Mouse (Mus musculus): ENCODE results near the gene Hoxa2.

DNA sequence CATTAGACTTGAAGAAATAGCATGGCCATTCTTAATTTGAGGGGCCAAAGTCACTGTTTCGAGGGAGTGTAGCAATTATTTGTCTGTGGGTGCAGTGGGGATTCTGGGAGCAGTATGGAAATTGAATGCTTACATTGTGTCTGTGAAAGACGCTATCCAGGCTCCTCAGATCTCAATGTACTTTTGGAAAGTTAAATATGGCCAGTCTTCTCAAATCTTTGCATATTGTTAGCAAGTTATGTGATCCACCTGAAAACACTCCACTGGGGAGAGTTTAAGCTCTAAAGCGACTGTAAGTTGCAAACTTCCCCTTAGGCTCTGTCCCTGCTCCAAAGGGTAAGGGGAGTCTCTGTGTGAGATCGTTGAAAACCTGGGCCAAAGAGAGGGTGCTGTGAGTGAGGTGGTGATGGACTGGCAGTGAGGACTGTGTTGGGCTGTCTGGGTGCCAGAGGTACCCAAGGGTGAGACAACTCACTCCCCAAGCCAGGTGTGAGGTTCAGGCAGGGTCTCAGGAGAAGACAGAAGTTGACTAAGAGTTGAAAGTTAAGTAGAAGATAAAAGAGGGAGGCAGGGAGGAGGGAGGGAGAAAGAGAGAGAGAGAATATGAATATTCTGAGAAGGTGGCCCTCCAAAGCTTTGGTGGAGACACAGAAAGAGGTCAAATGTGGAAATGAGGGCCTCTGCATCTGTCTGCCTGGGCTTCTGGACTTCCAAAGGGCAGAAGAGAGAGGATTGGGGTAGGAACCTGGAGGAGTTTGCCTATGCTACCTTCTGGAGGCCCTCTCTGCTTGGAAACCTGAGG lies 42.5 kb upstream of the Hoxa2 start:
- TF ChIP-seq CTCF (IDR thresholded peaks at IDR 0.05; ENCODE audit: insufficient read depth, low read length) = no peak
- no peak for TF ChIP-seq POLR2A (IDR thresholded peaks at IDR 0.05; ENCODE audit: borderline replicate concordance, extremely low read depth, low read depth, low read length)

Measured in lung, adult 2 months (tissue).